Mouse (Mus musculus) layer of hippocampus, adult 2 months (tissue): Measurements from ENCODE around the gene Dlg2. TPM values are rescaled to one million over a fixed set of nuclear protein-coding genes. Genes with fewer than 3 reads are reported as not detected.

ENCODE experiments used
- DNase-seq, 2 experiments: peaks; one replicate each; pipeline ENCODE4 v3.0.0; 2022; ENCODE audit warnings: low spot score in 2 of 2
- H3K27ac ChIP-seq: fragments of 200-600 bp; 2 replicates; pipeline ENCODE4 v1.8.1; 2022
- H3K4me3 ChIP-seq: fragments of 200-600 bp; 2 replicates; pipeline ENCODE4 v1.8.1; 2022; ENCODE audit warnings: mild to moderate bottlenecking
- CTCF ChIP-seq: fragments of 200-600 bp; conservative IDR thresholded peaks from 2 replicates; pipeline ENCODE4 v1.8.1; 2022; ENCODE audit warnings: antibody characterized with exemption, mild to moderate bottlenecking, moderate library complexity
- long read RNA-seq, 2 experiments: library from polyadenylated mRNA; stranded (forward); transcript quantifications; one replicate each; pipeline ENCODE4 v2.0.0; 2021; ENCODE audit warnings: borderline mapping rate in 2 of 2
- total RNA-seq, 2 experiments: library from RNA; stranded (reverse); gene quantifications; 2 replicates each; pipeline ENCODE4 v1.2.3; 2021

The Dlg2 gene
- total RNA-seq, result 100 to 1,000 TPM; 248 to 256 TPM
- long read RNA-seq, experiment 1, partial matches to known transcripts, result 1 of 21 reads
- long read RNA-seq, experiment 1, other reads (novel, unspliced or antisense), result 20 of 21 reads
- long read RNA-seq, experiment 2, partial matches to known transcripts, result 10 of 19 reads
- long read RNA-seq, experiment 2, other reads (novel, unspliced or antisense), result 8 of 19 reads

- H3K4me3 ChIP-seq, result peak within 1 kb of the TSS; percentile 66
- DNase-seq, result peak; percentile 36 to 40
- TF ChIP-seq CTCF, result no peak
- H3K27ac ChIP-seq, result peak within 1 kb of the TSS; percentile 98
These were observed at the start of gene Dlg2 for GRCm38 (mm10) chr7:90476313-90477245. Dlg2 (plus strand) TSS chr7:90476672.

DNA sequence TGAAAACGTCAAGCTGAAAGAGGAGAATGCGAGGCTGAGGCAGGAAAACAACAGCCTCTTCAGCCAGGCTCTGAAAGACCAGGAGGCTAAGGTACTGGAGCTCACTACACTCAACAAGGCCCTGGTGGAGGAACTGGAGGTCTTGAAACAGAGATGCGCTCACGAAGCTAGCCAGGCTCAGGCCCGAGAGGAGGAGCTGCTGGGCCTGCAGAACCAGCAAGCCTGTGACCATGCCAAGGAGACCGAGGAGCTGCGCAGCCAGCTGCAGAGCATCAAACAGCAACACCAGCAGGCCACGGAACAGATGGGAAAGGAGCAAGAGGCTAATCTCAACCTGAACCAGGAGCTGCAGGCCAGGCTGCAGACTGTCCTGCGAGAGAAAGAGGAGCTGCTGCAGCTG is 49.5 kb upstream of the Dlg2 start:
- Histone ChIP-seq H3K4me3 (peak overlapping the region; percentile 53), H3K27ac (peak overlapping the region; percentile 32; the same call in 1 of the 2 replicates)
- no peak for TF ChIP-seq CTCF
- no peak for DNase-seq

GRCm38 (mm10) chr7:90432221-90432620 is 44.3 kb upstream of the Dlg2 start:
- TF ChIP-seq CTCF, result no peak
- Histone ChIP-seq H3K27ac (no peak overlapping the region), H3K4me3 (no peak overlapping the region)
- no peak for DNase-seq

DNA sequence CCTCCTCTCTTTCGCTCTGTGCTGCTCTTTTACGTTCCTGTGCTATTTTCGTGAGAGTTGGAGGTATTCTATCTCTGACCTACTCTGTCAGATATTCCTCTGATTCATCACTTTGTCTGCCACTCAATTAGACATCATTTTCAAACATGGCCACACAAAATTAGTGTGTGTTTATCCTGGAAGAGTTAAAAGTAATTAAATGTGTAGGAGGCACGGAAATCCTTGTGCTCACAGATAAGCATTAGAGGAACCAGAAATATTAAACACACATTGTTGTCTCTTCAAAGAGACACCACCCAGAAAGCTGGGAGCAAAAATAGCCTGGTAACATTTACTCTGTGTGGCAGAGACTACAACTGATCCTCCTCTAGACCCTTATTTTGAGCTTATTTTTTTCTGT is 36.4 kb upstream of the Dlg2 start:
- DNase-seq, result no peak
- no peak overlapping the region for H3K4me3 ChIP-seq
- no peak for TF ChIP-seq CTCF
- H3K27ac ChIP-seq, result no peak overlapping the region

GRCm38 (mm10) chr7:90442070-90442469 is 34.4 kb upstream of the Dlg2 start:
- peak overlapping the region; percentile 98 for H3K27ac ChIP-seq
- peak overlapping the region; percentile 70 for H3K4me3 ChIP-seq
- no peak for TF ChIP-seq CTCF
- DNase-seq, result no peak

- peak; percentile 96 for DNase-seq
- no peak for TF ChIP-seq CTCF
- Histone ChIP-seq H3K4me3 (peak within 1 kb of the TSS; percentile 70), H3K27ac (peak within 1 kb of the TSS; percentile 98)
These were observed 33.9 kb upstream of the Dlg2 start, which contains the start of gene Crebzf for GRCm38 (mm10) chr7:90442518-90443080. Crebzf (plus strand) TSS chr7:90442729.

DNA sequence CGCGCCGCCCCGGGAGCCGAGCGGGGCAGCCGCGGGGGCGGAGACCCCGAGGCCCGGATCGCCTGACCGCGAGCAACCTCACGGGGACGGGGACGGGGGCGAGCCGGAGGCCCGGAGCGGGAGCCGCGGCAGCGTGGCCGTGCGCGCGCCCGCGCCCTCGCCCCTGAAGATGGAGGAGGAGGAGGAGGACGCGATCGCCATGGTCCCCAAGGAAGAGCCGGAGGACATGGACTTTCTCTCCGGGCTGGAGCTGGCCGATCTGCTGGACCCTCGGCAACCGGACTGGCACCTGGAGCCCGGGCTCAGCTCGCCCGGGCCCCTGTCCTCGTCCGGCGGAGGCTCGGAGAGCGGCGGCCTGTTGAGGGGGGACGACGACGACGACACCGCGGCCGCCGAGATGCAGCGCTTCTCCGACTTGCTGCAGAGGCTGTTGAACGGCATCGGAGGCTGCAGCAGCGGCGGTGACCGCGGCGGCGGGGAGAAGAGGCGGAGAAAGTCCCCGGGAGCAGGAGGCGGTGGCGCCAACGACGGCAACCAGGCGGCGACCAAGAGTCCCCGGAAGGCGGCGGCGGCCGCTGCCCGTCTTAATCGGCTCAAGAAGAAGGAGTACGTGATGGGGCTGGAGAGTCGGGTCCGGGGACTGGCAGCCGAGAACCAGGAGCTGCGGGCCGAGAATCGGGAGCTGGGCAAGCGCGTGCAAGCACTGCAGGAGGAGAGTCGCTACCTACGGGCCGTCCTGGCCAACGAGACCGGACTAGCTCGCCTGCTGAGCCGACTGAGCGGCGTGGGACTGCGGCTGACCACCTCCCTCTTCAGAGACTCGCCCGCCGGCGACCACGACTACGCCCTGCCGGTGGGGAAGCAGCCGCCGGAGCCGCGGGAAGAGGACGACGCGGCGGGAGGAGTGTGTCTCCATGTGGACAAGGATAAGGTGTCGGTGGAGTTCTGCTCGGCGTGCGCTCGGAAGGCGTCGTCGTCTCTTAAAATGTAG is 33.1 kb upstream of the Dlg2 start:
- peak in 1 of 2 experiments; percentile 67 for DNase-seq
- TF ChIP-seq CTCF, result peak; percentile 75
- peak overlapping the region; percentile 98 for H3K27ac ChIP-seq
- H3K4me3 ChIP-seq, result peak overlapping the region; percentile 70

DNA sequence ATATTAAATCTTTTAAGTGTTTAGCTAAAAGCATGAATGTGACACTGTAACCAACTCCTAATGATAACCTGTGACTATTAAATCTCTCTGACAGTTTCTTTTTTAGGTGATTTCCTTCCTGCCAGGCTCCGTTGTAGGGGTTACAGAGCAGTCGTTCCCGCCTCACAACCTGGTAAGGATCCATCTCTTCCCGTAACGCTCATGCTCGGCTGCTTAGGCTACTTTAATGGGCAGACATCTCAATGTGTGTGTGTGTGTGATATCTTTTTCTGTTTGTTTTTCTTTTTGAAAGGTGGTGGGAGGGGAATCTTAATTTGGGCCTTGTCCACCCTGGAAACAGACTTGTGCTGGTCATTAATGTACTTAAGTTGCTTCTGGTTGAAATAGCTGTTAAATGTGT is 32.3 kb upstream of the Dlg2 start:
- no peak for TF ChIP-seq CTCF
- no peak for DNase-seq
- Histone ChIP-seq H3K27ac (peak overlapping the region; percentile 98), H3K4me3 (peak overlapping the region; percentile 70)

GRCm38 (mm10) chr7:90456149-90456844 is 20.2 kb upstream of the Dlg2 start:
- no peak for DNase-seq
- H3K27ac ChIP-seq, result peak overlapping the region; percentile 97
- H3K4me3 ChIP-seq, result peak overlapping the region; percentile 88
- TF ChIP-seq CTCF, result no peak

DNA sequence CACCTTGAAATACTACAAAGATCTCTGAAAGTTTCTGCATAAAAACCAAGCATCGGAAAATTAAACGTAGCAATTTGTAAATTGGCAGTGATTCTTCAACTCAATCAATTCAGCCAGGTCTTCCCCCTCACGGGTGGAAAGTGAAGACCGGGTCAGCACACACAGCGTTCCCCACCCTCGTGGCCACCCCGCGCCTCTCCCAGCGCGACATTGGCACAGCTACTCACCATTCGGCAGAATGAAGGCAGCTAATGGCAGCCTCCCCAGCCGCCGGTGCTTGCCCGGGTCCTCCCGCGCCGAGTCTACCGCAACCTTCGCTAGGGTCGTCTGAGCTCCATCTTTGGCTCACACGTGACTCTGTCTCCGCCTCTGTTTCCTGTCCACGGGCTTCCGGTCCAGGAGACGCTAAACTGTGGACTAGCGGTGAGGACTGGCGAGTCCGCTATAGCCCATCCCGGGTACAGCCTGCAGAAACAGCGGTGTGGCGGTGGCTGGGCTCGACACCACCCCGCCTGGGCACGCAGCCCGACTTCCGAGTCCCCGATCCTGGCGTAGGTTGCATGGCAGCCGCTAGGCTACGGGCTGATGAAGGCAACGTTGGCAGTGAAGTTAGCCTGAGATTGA is 19.5 kb upstream of the Dlg2 start, which contains the start of gene Tmem126a:
Tmem126a (minus strand) TSS at position 385 of the 624 bp plus-strand sequence.
- peak within 1 kb of the TSS; percentile 88 for H3K4me3 ChIP-seq
- H3K27ac ChIP-seq, result peak within 1 kb of the TSS; percentile 97
- DNase-seq, result peak; percentile 78 to 86
- peak; percentile 57 for TF ChIP-seq CTCF

DNA sequence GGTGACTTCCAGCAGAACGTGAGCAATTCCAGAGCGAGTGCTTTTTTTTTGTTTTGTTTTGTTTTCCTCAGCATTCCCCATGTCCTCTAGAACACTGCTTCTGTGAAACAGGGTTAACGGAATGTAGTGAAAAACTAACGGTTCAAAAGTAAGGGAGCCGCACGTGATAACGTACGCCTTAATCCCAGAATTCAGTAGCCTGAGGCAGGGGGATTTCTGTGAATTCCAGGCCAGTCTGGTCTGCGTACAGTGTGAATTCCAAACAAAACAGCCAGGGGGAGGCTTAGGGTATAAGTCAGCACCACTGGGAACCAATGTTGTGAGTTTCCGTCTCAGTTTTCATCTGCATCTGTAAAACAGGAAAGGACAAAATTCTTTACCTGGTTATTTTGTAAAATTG is 19.0 kb upstream of the Dlg2 start:
- Histone ChIP-seq H3K27ac (peak overlapping the region; percentile 97), H3K4me3 (peak overlapping the region; percentile 88)
- no peak; the same call in 1 of the 2 replicates for TF ChIP-seq CTCF
- no peak for DNase-seq
